Mouse (Mus musculus) frontal cortex, postnatal 25 days (tissue): ENCODE data around the gene Slc30a1.

ENCODE experiments used
- DNase-seq, 2 experiments: peaks; one replicate each; pipeline ENCODE4 v3.0.0; 2022; ENCODE audit warnings: low spot score in 2 of 2

Slc30a1 gene

DNA sequence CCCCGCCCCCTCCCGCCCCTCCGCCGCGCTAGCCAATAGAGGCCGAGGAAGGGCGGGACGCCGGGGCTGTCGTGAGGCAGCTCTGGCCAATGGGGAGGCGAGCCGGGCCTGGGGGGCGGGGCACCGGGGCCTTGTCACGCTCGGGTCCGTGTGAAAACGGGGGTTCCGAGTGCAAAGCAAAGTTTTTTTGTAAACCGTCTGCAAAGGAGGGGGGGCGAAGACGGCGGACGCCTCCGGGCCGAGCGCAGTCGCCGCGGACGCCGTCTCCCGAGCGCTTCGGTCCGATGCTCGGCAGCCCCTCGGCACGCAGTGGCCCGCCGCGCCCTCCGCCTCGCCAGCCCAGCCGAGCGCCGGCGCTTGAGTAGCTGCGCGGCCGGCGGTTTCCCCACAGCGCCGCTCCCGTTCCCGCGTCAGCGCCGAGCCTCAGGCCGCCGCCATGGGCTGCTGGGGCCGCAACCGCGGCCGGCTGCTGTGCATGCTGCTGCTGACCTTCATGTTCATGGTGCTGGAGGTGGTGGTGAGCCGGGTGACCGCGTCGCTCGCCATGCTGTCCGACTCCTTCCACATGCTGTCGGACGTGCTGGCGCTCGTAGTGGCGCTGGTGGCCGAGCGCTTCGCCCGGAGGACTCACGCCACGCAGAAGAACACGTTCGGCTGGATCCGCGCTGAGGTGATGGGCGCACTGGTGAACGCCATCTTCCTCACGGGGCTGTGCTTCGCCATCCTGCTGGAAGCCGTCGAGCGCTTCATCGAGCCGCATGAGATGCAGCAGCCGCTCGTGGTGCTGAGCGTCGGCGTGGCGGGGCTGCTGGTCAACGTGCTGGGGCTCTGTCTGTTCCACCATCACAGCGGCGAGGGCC lies at the start of gene Slc30a1:
Gene Slc30a1 (plus strand): TSS at position 197 of the 860 bp plus-strand sequence.
- DNase-seq, result peak; percentile 98 to 99

- DNase-seq, result no peak
These were observed 49.5 kb upstream of the Slc30a1 start for GRCm38 (mm10) chr1:191856886-191857651.

DNA sequence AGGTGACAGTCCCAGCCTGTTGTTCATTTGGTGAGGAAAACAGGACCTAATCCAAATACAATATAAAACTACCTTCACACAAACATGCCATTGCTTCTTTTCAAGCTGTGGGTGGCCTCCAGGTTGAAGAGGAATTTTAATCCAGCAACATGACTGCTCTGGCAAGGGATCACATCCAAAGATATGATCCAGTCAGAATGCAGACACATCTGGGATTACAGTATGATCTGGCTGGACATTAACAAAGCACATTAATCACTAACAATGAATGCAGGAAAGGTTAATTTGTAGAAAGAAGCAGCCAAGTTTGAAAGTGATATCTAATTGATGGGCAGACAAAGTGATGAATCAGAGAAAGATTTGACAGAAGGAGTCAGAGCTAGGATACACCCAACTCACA lies 48.4 kb upstream of the Slc30a1 start:
- no peak for DNase-seq

DNA sequence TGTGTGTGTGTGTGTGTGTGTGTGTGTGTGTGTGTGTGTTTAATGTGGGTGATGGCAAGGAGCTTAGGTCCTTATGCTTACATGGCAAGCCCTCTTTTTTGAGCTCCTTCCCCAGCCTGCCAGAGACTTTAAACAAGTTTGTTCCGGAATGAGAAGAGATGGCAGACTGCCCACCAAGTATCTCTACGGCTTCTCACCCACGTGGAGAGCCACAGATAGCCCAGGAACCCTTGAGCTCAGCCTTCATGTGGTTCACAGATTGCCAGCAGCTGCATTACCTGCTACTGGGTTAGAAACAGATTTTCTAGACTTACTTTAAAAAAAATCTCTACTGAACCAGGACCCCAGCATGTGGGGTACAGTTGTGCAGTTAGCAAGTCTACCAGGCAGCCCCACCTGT lies 46.7 kb upstream of the Slc30a1 start:
- DNase-seq, result peak in 1 of 2 experiments; percentile 20

DNA sequence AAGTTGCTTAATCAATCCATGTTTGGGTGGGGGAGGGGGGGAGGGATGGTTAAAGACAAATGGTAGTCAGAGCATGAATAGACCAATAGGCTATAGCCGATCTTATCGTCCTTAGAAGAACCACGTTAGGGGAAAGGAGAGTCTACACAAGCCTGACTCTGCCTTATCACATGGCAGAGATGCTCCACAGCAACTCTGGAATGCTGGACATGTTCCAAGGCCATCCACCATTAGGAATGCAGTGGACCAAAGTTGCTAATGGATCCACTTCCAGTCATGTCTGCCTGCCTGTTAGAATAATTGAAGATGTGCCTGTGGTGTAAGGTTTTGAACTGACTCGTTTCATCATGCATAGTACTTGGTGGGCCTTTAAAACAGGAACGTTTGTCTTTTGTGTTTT lies 45.3 kb upstream of the Slc30a1 start:
- DNase-seq, result no peak

GRCm38 (mm10) chr1:191863833-191864550 lies 42.6 kb upstream of the Slc30a1 start:
- DNase-seq, result no peak

DNA sequence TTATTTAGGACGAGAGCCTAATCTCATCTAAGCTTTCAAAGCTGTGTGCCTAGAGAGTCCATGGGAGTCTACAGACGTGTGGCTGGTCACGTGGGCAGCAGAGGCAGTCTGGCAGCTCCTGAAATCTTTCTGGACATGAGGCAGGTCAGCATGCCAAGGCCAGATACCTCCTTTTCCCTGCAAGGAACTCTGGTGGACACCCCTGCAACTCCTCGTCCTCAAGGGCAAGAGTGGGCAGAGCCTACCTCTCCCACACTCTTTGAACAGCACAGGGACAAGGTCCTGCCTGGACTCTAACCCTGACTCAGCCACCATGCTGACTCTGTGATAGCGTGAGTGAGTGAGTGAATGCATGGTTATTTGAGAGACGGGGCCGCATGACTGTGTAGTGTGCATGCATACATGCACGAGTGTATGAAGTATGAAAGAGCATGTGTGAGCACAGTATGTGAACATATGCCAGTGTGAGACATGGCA lies 42.0 kb upstream of the Slc30a1 start:
- no peak for DNase-seq

GRCm38 (mm10) chr1:191872076-191872710 lies 34.4 kb upstream of the Slc30a1 start:
- no peak for DNase-seq

- no peak for DNase-seq
These were observed 31.6 kb upstream of the Slc30a1 start for GRCm38 (mm10) chr1:191875006-191875405.

DNA sequence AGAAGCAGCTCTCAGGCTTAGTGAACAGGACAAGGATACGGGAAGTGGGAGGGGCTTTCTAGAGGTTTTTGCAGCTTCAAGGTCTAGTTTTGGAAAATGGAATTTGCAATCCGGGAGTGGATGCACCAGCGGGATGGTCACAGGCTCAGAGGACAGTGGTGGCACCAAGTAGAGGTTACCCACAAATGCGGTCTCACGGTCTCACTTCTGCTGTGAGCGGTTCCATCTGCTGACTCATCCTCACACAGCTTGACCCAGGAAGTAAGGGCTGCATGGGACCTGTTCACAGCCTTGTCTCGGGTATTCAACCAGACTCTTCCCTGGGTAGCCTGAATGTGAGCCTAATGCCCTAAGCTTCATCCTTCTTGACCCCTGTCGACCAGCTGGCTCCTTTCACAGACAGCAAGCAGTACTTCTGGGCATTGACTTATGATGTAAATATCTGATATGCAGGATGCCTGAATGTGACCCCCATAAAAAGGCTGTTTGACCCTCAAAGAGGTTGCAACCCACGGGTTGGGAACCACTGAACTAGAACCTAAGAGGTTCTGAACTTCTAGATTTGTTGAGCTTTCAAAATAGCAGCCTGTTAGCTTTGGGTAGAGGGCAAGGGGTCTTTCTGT lies 30.8 kb upstream of the Slc30a1 start:
- DNase-seq, result no peak

DNA sequence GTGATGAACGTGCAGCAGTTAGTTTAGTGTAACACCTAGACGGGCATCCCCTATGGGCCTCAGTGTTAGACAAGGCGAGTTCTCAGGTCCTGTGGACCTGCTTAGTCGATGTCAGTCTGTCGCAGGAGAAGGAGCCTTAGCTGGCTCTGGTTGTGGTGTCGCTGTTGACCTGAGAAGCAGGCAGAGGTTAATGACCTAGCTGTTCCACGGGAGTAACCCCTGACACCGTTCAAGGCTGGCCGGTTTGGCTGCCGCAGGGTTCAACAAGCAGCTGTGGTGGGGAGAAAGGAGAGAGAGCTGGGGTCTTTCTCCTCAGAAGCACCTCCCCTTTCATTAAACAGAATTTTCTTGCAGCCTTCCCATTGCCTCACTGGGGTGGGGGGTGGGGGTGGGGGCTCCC lies 28.9 kb upstream of the Slc30a1 start:
- DNase-seq, result no peak

DNA sequence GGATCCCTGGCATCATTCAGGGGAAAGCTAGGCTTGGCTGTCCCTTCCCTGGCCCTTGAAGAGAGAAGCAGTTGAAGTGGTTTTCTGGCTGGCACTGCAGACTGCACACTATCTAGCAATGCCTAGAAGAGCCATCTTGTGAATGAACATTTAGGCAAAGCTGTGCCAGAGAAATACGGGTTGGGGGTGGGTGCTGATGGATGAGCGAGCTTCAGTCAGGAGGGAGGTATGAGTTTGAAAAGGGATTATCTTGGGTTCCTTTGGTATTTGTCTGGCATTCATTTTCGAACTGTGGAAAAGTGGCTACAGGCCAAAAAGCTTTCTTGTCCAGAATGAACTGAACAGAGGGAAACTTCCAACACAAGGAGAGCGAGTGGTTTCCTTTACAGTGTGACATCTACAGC lies 28.0 kb upstream of the Slc30a1 start:
- no peak for DNase-seq

- DNase-seq, result no peak
These were observed 26.3 kb upstream of the Slc30a1 start for GRCm38 (mm10) chr1:191880247-191880646.

DNA sequence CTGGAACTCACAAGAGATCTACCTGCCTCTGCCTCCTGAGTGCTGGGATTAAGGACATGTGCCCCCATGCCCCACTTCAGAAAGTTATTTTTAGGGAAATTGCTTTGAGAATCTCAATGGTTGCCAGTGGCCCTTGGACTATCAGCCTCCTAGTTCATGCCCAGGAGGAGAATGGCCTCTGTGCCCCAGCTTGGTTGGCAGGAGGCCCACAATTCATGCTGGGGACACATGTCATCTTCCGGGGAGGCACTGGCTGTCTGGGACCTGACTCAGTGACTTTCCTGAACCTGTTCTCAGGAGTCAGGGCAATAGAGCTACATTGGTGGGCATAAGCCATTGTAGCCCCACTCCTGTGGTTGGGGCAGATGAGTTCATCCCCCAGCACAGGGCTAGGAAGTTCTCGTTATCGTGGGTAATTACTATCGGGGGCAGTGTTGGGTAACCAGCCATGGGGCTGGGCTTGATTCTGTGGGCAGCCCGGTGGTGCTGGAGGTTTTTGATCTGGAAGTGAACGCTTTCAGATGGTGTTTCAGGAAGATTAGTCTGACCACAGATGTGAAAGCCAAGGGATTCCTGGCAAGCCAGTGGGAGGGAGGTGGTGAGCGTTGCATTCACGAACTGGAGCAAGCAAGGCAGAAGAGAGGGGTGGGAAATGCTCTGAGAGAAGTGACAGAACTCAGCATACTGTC lies 25.5 kb upstream of the Slc30a1 start:
- no peak for DNase-seq

- DNase-seq, result no peak
These were observed 24.9 kb upstream of the Slc30a1 start for GRCm38 (mm10) chr1:191881663-191882062.

DNA sequence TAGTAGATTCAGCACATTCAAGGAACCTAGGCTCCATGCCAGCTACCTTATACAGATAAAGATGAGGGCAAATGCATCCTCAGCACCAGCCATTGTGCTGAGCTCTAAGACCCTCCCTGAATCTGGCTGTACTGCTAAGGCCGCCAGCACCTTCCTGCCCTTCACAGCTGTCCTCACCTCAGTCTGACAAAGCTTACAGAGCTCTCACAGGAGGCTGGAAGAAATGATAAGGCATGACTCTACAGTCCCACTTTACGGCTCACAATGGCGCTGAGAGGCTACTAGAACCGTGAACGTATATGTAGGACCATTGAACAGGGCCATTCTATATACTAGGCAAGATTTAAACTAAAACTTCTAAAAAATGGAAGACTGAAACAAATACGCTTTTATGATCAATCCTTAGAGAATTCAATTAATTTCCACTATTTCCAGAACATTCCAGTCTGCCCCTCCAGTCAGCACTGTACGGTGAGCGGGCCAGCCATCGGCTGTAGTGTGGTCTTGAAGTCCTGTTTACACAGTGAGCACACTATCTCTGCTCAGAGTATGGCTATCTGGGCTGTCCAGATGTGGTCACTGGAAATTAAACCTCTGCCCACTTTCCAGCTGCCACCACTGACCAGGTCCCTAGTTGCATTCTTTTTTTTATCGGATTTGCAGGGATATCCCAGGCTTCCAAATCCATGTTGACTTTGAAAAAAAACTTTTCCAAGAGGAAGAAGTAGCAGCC lies 23.9 kb upstream of the Slc30a1 start:
- no peak for DNase-seq

GRCm38 (mm10) chr1:191883654-191884053 lies 22.9 kb upstream of the Slc30a1 start:
- DNase-seq, result no peak

DNA sequence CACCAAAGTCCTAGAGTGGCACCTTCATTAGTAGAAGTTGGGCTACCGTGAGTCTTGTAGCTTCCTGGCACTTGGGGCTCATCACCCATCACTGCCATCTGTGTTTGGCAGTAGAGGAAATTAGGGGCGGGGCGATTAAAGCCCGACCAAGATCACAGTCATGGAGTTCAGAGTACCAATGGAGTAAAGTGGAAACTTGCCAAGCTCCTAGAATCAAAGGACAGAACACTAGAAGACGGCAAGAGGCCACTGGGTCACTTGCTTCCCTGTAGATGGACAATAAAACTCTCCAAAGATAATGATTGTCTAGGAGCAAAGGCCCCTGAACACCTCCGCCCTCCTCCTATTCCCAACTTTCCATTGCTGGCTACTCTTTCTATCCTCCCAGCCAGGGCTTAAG lies 14.7 kb upstream of the Slc30a1 start:
- DNase-seq, result no peak

DNA sequence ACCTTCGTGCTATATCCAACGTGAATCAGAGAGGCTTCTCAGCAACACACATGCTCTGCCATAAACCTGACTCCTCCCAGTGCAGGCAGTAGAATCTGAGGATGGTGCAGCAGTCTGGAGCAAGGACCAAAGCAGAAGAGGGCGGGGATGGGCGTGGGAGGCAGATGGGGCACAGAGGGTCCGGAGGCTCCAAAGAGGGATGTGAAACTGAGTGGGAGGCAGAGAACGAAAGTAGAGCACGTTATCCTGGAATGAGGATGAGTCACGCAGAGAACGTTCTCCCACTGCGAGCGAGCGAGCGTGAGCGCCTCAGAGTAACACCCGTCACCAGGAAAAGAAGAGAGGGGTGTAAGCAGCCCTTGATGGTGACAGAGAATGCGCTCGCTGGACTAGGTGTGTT lies 12.2 kb upstream of the Slc30a1 start:
- DNase-seq, result peak; percentile 43 to 64

GRCm38 (mm10) chr1:191894857-191895256 lies 11.7 kb upstream of the Slc30a1 start:
- no peak for DNase-seq
